Mouse (Mus musculus) embryonic facial prominence, embryonic 10.5 days (tissue): ENCODE results near the gene Slc30a7. TPM values are rescaled to one million over a fixed set of nuclear protein-coding genes. Genes with fewer than 3 reads are reported as not detected.

Experiments used
- DNase-seq: peaks from one replicate; pipeline ENCODE4 v3.0.0-alpha.2; 2017; ENCODE audit warnings: low spot score
- H3K27ac ChIP-seq: fragments of 300-500 bp; sonication (generic); replicated peaks from 2 replicates; pipeline ENCODE4 v1.5.1; 2016; ENCODE audit warnings: mild to moderate bottlenecking
- H3K27me3 ChIP-seq: fragments of 300-500 bp; sonication (generic); replicated peaks from 2 replicates; pipeline ENCODE4 v1.6.1; 2016; ENCODE audit warnings: low read depth, mild to moderate bottlenecking; ENCODE audit not compliant: poor library complexity, severe bottlenecking
- H3K36me3 ChIP-seq: fragments of 300-500 bp; sonication (generic); replicated peaks from 2 replicates; pipeline ENCODE4 v1.6.1; 2016; ENCODE audit warnings: mild to moderate bottlenecking, moderate library complexity
- H3K4me1 ChIP-seq: fragments of 300-500 bp; sonication (generic); 2 replicates; pipeline ENCODE4 v1.6.1; 2016
- H3K4me3 ChIP-seq: fragments of 300-500 bp; sonication (generic); 2 replicates; pipeline ENCODE4 v1.5.1; 2016; ENCODE audit warnings: mild to moderate bottlenecking, moderate library complexity
- H3K9me3 ChIP-seq: fragments of 300-500 bp; sonication (generic); 2 replicates; pipeline ENCODE4 v1.6.1; 2016; ENCODE audit warnings: mild to moderate bottlenecking
- WGBS: fragments of 180-500 bp; shearing (Covaris S2); methylation state at CpG from one replicate; pipeline ENCODE4 v1.1.7; 2016; 5-methylcytosine and 5-hydroxymethylcytosine counted together
- polyA plus RNA-seq: library from polyadenylated mRNA; unstranded; fragments of >200 nt; fragmentation: Nextera tagmentation; extraction: Ambion mirVana; gene quantifications from 2 replicates; pipeline ENCODE4 v1.2.1, GENCODE M21; 2016

Slc30a7 gene
- polyA plus RNA-seq, 1 experiment from 2014 or later: 24.6 TPM

GRCm38 (mm10) chr3:115983217-115983616 lies 24.0 kb downstream of the Slc30a7 start:
- no peak for DNase-seq
- Histone ChIP-seq H3K36me3 (peaks cover 75% of the 10 kb centered on the region), H3K4me3 (no peak overlapping the region), H3K4me1 (no peaks in the 10 kb centered on the region), H3K9me3 (no peaks in the 10 kb centered on the region), H3K27ac (no peak overlapping the region), H3K27me3 (no peaks in the 10 kb centered on the region)
- WGBS: 97% methylated on average over 8 of the region's 8 CpGs

GRCm38 (mm10) chr3:115979000-115979399 lies 28.2 kb downstream of the Slc30a7 start:
- no peaks in the 10 kb centered on the region for H3K27me3 ChIP-seq
- DNase-seq: no peak
- no peak overlapping the region for H3K27ac ChIP-seq
- H3K4me3 ChIP-seq: no peak overlapping the region
- peaks cover 76% of the 10 kb centered on the region for H3K36me3 ChIP-seq
- H3K9me3 ChIP-seq: no peaks in the 10 kb centered on the region
- 45% methylated on average over 1 of the region's 1 CpGs for WGBS
- H3K4me1 ChIP-seq: no peaks in the 10 kb centered on the region

GRCm38 (mm10) chr3:115974995-115975394 lies 32.2 kb downstream of the Slc30a7 start:
- peaks cover 79% of the 10 kb centered on the region for H3K36me3 ChIP-seq

GRCm38 (mm10) chr3:115974228-115974627 lies 33.0 kb downstream of the Slc30a7 start:
- no peak overlapping the region for H3K4me3 ChIP-seq
- no peak for DNase-seq
- H3K4me1 ChIP-seq: no peaks in the 10 kb centered on the region
- no peaks in the 10 kb centered on the region for H3K27me3 ChIP-seq
- WGBS: 90% methylated on average over 6 of the region's 6 CpGs
- no peaks in the 10 kb centered on the region for H3K9me3 ChIP-seq
- H3K27ac ChIP-seq: no peak overlapping the region
- H3K36me3 ChIP-seq: peaks cover 75% of the 10 kb centered on the region

More at GRCm38 (mm10) chr3:115974995-115975394, 32.2 kb downstream of the Slc30a7 start:
- no peaks in the 10 kb centered on the region for H3K4me1 ChIP-seq
- H3K9me3 ChIP-seq: no peaks in the 10 kb centered on the region
- DNase-seq: no peak
- 93% methylated on average over 10 of the region's 10 CpGs for WGBS
- H3K27me3 ChIP-seq: no peaks in the 10 kb centered on the region
- H3K4me3 ChIP-seq: no peak overlapping the region
- H3K27ac ChIP-seq: no peak overlapping the region

GRCm38 (mm10) chr3:115971891-115972646 lies 35.1 kb downstream of the Slc30a7 start:
- no peak for DNase-seq
- no peaks in the 10 kb centered on the region for H3K4me1 ChIP-seq
- no peak overlapping the region for H3K27ac ChIP-seq
- no peaks in the 10 kb centered on the region for H3K9me3 ChIP-seq
- 94% methylated on average over 14 of the region's 14 CpGs for WGBS
- H3K36me3 ChIP-seq: peaks cover 60% of the 10 kb centered on the region
- H3K27me3 ChIP-seq: no peaks in the 10 kb centered on the region
- no peak overlapping the region for H3K4me3 ChIP-seq

GRCm38 (mm10) chr3:115971045-115971785 lies 36.0 kb downstream of the Slc30a7 start:
- Histone ChIP-seq H3K4me1 (no peaks in the 10 kb centered on the region), H3K9me3 (no peaks in the 10 kb centered on the region), H3K36me3 (peaks cover 53% of the 10 kb centered on the region), H3K27ac (no peak overlapping the region), H3K4me3 (no peak overlapping the region), H3K27me3 (no peaks in the 10 kb centered on the region)
- DNase-seq: no peak
- 96% methylated on average over 20 of the region's 20 CpGs for WGBS

GRCm38 (mm10) chr3:115968745-115969530 lies 38.3 kb downstream of the Slc30a7 start:
- peaks cover 8% of the 10 kb centered on the region for H3K4me1 ChIP-seq
- 87% methylated on average over 10 of the region's 10 CpGs for WGBS
- H3K4me3 ChIP-seq: no peak overlapping the region
- no peak for DNase-seq
- H3K9me3 ChIP-seq: no peaks in the 10 kb centered on the region
- H3K36me3 ChIP-seq: peaks cover 34% of the 10 kb centered on the region
- H3K27ac ChIP-seq: no peak overlapping the region
- no peaks in the 10 kb centered on the region for H3K27me3 ChIP-seq

GRCm38 (mm10) chr3:115964071-115964470 lies 43.1 kb downstream of the Slc30a7 start:
- Histone ChIP-seq H3K4me3 (no peak overlapping the region), H3K4me1 (peaks cover 16% of the 10 kb centered on the region), H3K36me3 (peaks cover 7% of the 10 kb centered on the region), H3K27me3 (no peaks in the 10 kb centered on the region), H3K9me3 (no peaks in the 10 kb centered on the region), H3K27ac (no peak overlapping the region)
- 57% methylated on average over 5 of the region's 5 CpGs for WGBS
- DNase-seq: peak; percentile 14

GRCm38 (mm10) chr3:115963597-115963996 lies 43.6 kb downstream of the Slc30a7 start:
- no peaks in the 10 kb centered on the region for H3K27me3 ChIP-seq
- H3K9me3 ChIP-seq: no peaks in the 10 kb centered on the region
- H3K4me1 ChIP-seq: peaks cover 16% of the 10 kb centered on the region
- H3K27ac ChIP-seq: no peak overlapping the region
- DNase-seq: no peak
- 88% methylated on average over 1 of the region's 1 CpGs for WGBS
- no peak overlapping the region for H3K4me3 ChIP-seq
- peaks cover 12% of the 10 kb centered on the region for H3K36me3 ChIP-seq

- Histone ChIP-seq H3K4me3 (no peak overlapping the region), H3K4me1 (peaks cover 16% of the 10 kb centered on the region), H3K36me3 (peaks cover 28% of the 10 kb centered on the region), H3K27me3 (no peaks in the 10 kb centered on the region), H3K9me3 (no peaks in the 10 kb centered on the region), H3K27ac (no peak overlapping the region)
- WGBS: 36% methylated on average over 4 of the region's 4 CpGs
- no peak for DNase-seq
These were observed 45.2 kb downstream of the Slc30a7 start for GRCm38 (mm10) chr3:115962028-115962415.

GRCm38 (mm10) chr3:115961311-115962027 lies 45.7 kb downstream of the Slc30a7 start:
- Histone ChIP-seq H3K27ac (peak overlapping the region; percentile 66), H3K4me3 (no peak overlapping the region), H3K4me1 (peaks cover 16% of the 10 kb centered on the region), H3K27me3 (no peaks in the 10 kb centered on the region), H3K36me3 (peaks cover 33% of the 10 kb centered on the region), H3K9me3 (no peaks in the 10 kb centered on the region)
- peak; percentile 13 for DNase-seq
- WGBS: 68% methylated on average over 11 of the region's 11 CpGs

- Histone ChIP-seq H3K27ac (no peak overlapping the region), H3K36me3 (peaks cover 67% of the 10 kb centered on the region), H3K4me3 (no peak overlapping the region), H3K9me3 (no peaks in the 10 kb centered on the region), H3K4me1 (peaks cover 15% of the 10 kb centered on the region), H3K27me3 (no peaks in the 10 kb centered on the region)
- DNase-seq: no peak
- WGBS: 96% methylated on average over 7 of the region's 7 CpGs
These were observed 50.0 kb downstream of the Slc30a7 start for GRCm38 (mm10) chr3:115957223-115957622.
